Mouse (Mus musculus) kidney, postnatal 10 days (tissue): ENCODE measurements around the gene Appl2.

ENCODE experiments used
- DNase-seq: peaks from one replicate; pipeline ENCODE4 v3.0.0; 2021; ENCODE audit warnings: mixed read lengths

The Appl2 gene

DNA sequence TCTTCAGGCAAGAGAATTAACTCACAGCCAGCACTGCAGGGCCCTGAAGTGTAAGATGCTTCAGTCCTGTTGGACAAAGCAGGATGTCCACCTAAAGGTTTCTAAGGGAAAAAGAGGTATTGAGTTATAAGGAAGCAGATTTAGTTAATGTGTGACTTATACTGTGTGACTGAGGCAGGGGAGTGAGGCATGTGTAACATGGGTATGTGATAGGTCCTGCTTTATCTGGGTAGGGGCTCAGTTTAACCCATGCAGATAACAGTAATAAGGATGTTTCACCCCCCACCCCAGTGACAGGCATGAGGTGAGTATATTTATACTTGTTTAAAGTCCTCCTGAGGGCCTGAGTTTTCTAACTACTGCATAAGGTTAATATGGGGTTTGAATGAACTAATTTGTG is 85.5 kb downstream of the Appl2 start:
- no peak for DNase-seq
